Comparison of ENCODE assay signal across 9 mouse cellular contexts in genomic region chr4:56492537-56493221, GRCm38 (mm10).
DNase-seq lines count a peak whose midpoint lies in the region; ATAC-seq and TF ChIP-seq lines count a peak whose summit lies in the region.
"Had no signal": no experiment of that assay in that cellular context is flagged by ENCODE, and none has a peak within 500 bp of the region (broad histone marks: within the 10 kb centered on the region; RNA-seq: fewer than 3 reads in every experiment).

No protein-coding gene starts in this region.

- DNase-seq in adrenal gland, adult 2 months: peak; percentile 56
- DNase-seq in cerebellum, postnatal 25 days: peak; percentile 55 to 61
- peak; percentile 71 for DNase-seq in gastrocnemius, adult 18-20 months (ENCODE audit: low spot score)
- peak; percentile 93 for DNase-seq in hindbrain, postnatal 0 days (ENCODE audit: low spot score)
- peak; percentile 30 to 42 for DNase-seq in layer of hippocampus, postnatal 25 days (ENCODE audit: extremely low spot score in 1 of 2, low spot score in 1 of 2)
- peak; percentile 75 for DNase-seq in mesoderm, embryonic 11.5 days (ENCODE audit: low read depth, low spot score)
- DNase-seq in right cerebral cortex, postnatal 4 days: peak; percentile 40
- no peak for DNase-seq in spleen, adult 12 weeks (ENCODE audit: low spot score)

- no peaks in the 10 kb centered on the region for H3K9me3 ChIP-seq in hindbrain, postnatal 0 days (ENCODE audit: low read length)

- ATAC-seq in hindbrain, postnatal 0 days: peak; percentile 86

- no peaks in the 10 kb centered on the region for H3K36me3 ChIP-seq in hindbrain, postnatal 0 days (ENCODE audit: insufficient read depth, low read length)

- no peak overlapping the region for H3K9ac ChIP-seq in hindbrain, postnatal 0 days (replicated peaks; ENCODE audit: low read length)

- TF ChIP-seq CTCF in hindbrain, postnatal 0 days (IDR thresholded peaks at IDR 0.05; ENCODE audit: low read depth): peak; percentile 85

- H3K4me3 ChIP-seq in hindbrain, postnatal 0 days (ENCODE audit: low read length): peak overlapping the region; percentile 7; the same call in 1 of the 2 replicates

- H3K27ac ChIP-seq in hindbrain, postnatal 0 days: no peak overlapping the region
- H3K27ac ChIP-seq: macrophage had no signal

- WGBS in hindbrain, postnatal 0 days: 21% methylated on average over 16 of the region's 16 CpGs

- no peaks in the 10 kb centered on the region for H3K4me1 ChIP-seq in hindbrain, postnatal 0 days (ENCODE audit: insufficient read depth, low read length)

- H3K27me3 ChIP-seq in hindbrain, postnatal 0 days (ENCODE audit: insufficient read depth, low read length): no peaks in the 10 kb centered on the region

- peak overlapping the region; percentile 45 for H3K4me2 ChIP-seq in hindbrain, postnatal 0 days (ENCODE audit: low read depth, low read length)
